Mouse (Mus musculus) small intestine, adult 2 months (tissue): ENCODE results near the gene Tenm3.

ENCODE experiments used
- CTCF ChIP-seq: fragments of 200-500 bp; IDR thresholded peaks from 2 replicates; pipeline ENCODE4 v1.5.1; 2012; ENCODE audit warnings: low read depth, mild to moderate bottlenecking, control low read depth, inconsistent platforms, low read length, moderate library complexity, mixed read lengths; ENCODE audit not compliant: insufficient replicate concordance, insufficient read length; ENCODE audit errors: extremely low read depth
- POLR2A ChIP-seq: fragments of 200-500 bp; IDR thresholded peaks from 2 replicates; pipeline ENCODE4 v1.6.1; 2012; ENCODE audit warnings: low read depth, mild to moderate bottlenecking, control low read depth, inconsistent platforms, low read length, moderate library complexity

- TF ChIP-seq POLR2A (no peak), CTCF (no peak)
These were observed 197.6 kb downstream of the Tenm3 start for GRCm38 (mm10) chr8:48646110-48646509.
